ENCODE assay signal across 10 mouse cellular contexts in the genomic region with DNA sequence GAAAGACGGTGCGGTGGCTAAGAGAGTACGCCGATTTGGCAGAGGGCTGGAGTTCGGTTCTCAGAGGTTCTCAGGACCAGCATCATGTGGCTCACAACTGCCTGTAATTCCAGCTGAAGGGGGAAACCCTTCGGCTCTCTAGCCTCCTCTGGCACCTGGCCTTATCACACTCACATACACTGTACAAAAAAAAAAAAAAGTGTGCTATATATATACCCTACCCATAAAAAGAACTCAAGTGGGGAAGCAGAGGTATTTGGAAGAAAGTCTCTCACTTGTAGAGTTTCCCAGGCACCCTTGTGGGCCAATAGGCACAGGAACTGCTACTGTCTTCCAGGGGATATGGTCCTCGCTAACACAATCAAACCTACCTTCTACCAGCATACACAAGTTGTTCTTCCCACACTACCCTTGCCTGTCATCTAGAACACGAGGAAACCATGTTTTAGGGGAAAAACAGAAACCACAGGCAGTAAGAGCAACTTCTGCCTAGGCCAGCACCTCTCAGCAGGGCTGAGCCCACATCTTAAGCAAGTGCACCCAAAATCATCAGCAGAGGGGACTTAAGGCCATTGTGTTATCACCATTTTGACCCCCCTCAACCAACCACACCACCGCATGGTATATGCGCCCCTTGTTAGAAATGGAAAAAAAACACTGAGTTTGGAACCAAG. TPM values are rescaled to one million over a fixed set of nuclear protein-coding genes. Genes with fewer than 3 reads are reported as not detected.
DNase-seq lines count a peak whose midpoint lies in the region; ATAC-seq and TF ChIP-seq lines count a peak whose summit lies in the region.
"Had no signal": no experiment of that assay in that cellular context is flagged by ENCODE, and none has a peak within 500 bp of the region (broad histone marks: within the 10 kb centered on the region; RNA-seq: fewer than 3 reads in every experiment).

No protein-coding gene starts in this region.

- no peak for TF ChIP-seq CTCF in bone marrow, adult 2 months (IDR thresholded peaks at IDR 0.05; ENCODE audit: control insufficient read depth, insufficient read depth, low read length)
- TF ChIP-seq CTCF in midbrain, postnatal 0 days (IDR thresholded peaks at IDR 0.05): no peak

- no peaks in the 10 kb centered on the region for H3K27me3 ChIP-seq in forebrain, embryonic 11.5 days (ENCODE audit: control insufficient read depth, insufficient read depth, low read length)
- H3K27me3 ChIP-seq in forebrain, embryonic 14.5 days (replicated peaks; ENCODE audit: control insufficient read depth, insufficient read depth, low read length): no peaks in the 10 kb centered on the region
- H3K27me3 ChIP-seq in liver, embryonic 12.5 days (replicated peaks): no peaks in the 10 kb centered on the region
- H3K27me3 ChIP-seq in midbrain, postnatal 0 days (ENCODE audit: insufficient read depth, low read length): no peaks in the 10 kb centered on the region

- DNase-seq in forebrain, embryonic 11.5 days (ENCODE audit: low spot score): no peak
- DNase-seq in forebrain, embryonic 14.5 days (ENCODE audit: low spot score): no peak
- DNase-seq in kidney, postnatal 10 days: peak; percentile 27
- no peak for DNase-seq in kidney, postnatal 36 days
- no peak for DNase-seq in adipocyte (ENCODE audit: low spot score)
- DNase-seq in midbrain, postnatal 0 days (ENCODE audit: low spot score): no peak
- DNase-seq: cerebellum, postnatal 14 days had no signal

- H3K36me3 ChIP-seq in forebrain, embryonic 11.5 days (ENCODE audit: control insufficient read depth, insufficient read depth, low read length): no peaks in the 10 kb centered on the region
- no peaks in the 10 kb centered on the region for H3K36me3 ChIP-seq in forebrain, embryonic 14.5 days (ENCODE audit: control insufficient read depth, insufficient read depth, low read length)
- H3K36me3 ChIP-seq in liver, embryonic 12.5 days: peaks cover 1% of the 10 kb centered on the region
- no peaks in the 10 kb centered on the region for H3K36me3 ChIP-seq in midbrain, postnatal 0 days (ENCODE audit: insufficient read depth, low read length)
- H3K36me3 ChIP-seq: midbrain, embryonic 12.5 days had no signal

- H3K4me1 ChIP-seq in forebrain, embryonic 11.5 days (replicated peaks; ENCODE audit: control insufficient read depth, insufficient read depth, low read length): peaks cover 18% of the 10 kb centered on the region; the same call in 1 of the 2 replicates
- peaks cover 29% of the 10 kb centered on the region for H3K4me1 ChIP-seq in forebrain, embryonic 14.5 days (ENCODE audit: control insufficient read depth, insufficient read depth, low read length)
- peaks cover 28% of the 10 kb centered on the region for H3K4me1 ChIP-seq in bone marrow, adult 2 months (ENCODE audit: control insufficient read depth, insufficient read depth, low read length)
- H3K4me1 ChIP-seq in liver, embryonic 12.5 days: peaks cover 84% of the 10 kb centered on the region
- peaks cover 8% of the 10 kb centered on the region; the same call in 1 of the 2 replicates for H3K4me1 ChIP-seq in midbrain, postnatal 0 days (ENCODE audit: insufficient read depth, low read length)

- no peak overlapping the region for H3K4me3 ChIP-seq in forebrain, embryonic 11.5 days (ENCODE audit: low read depth, low read length)
- H3K4me3 ChIP-seq in forebrain, embryonic 14.5 days (ENCODE audit: low read depth, low read length): no peak overlapping the region
- H3K4me3 ChIP-seq in bone marrow, adult 2 months (replicated peaks; ENCODE audit: control insufficient read depth, low read depth, low read length): peak overlapping the region; percentile 16
- peak overlapping the region; percentile 12; the same call in 1 of the 2 replicates for H3K4me3 ChIP-seq in liver, embryonic 12.5 days
- H3K4me3 ChIP-seq in midbrain, postnatal 0 days (ENCODE audit: low read depth, low read length): no peak overlapping the region
- H3K4me3 ChIP-seq: midbrain, embryonic 12.5 days had no signal

- no peak for ATAC-seq in forebrain, embryonic 11.5 days (replicated peaks; ENCODE audit: low FRiP score)
- no peak for ATAC-seq in forebrain, embryonic 14.5 days
- ATAC-seq in liver, embryonic 12.5 days: no peak
- ATAC-seq in midbrain, postnatal 0 days (ENCODE audit: low FRiP score): no peak

- no peaks in the 10 kb centered on the region for H3K9me3 ChIP-seq in forebrain, embryonic 11.5 days (ENCODE audit: control insufficient read depth, low read length)
- H3K9me3 ChIP-seq in forebrain, embryonic 14.5 days (replicated peaks; ENCODE audit: control insufficient read depth, low read length): no peaks in the 10 kb centered on the region
- no peaks in the 10 kb centered on the region for H3K9me3 ChIP-seq in liver, embryonic 12.5 days (replicated peaks)
- no peaks in the 10 kb centered on the region for H3K9me3 ChIP-seq in midbrain, postnatal 0 days (ENCODE audit: low read length)
- H3K9me3 ChIP-seq: midbrain, embryonic 12.5 days had no signal

- no peak overlapping the region for H3K27ac ChIP-seq in forebrain, embryonic 11.5 days (ENCODE audit: low read depth, low read length)
- H3K27ac ChIP-seq in forebrain, embryonic 14.5 days (ENCODE audit: low read depth, low read length): no peak overlapping the region
- H3K27ac ChIP-seq in bone marrow, adult 2 months (ENCODE audit: control insufficient read depth, insufficient read depth, low read depth, low read length, poor library complexity): peak overlapping the region; percentile 24; the same call in 1 of the 2 replicates
- H3K27ac ChIP-seq in liver, embryonic 12.5 days: peak overlapping the region; percentile 93
- H3K27ac ChIP-seq in midbrain, postnatal 0 days (ENCODE audit: low read depth, low read length): no peak overlapping the region
- H3K27ac ChIP-seq: midbrain, embryonic 12.5 days had no signal

- no peak for TF ChIP-seq POLR2A in bone marrow, adult 2 months (IDR thresholded peaks at IDR 0.05; ENCODE audit: borderline replicate concordance, control insufficient read depth, low read depth, low read length)

- H3K4me2 ChIP-seq in forebrain, embryonic 11.5 days (ENCODE audit: low read depth, low read length, severe bottlenecking): no peak overlapping the region
- no peak overlapping the region for H3K4me2 ChIP-seq in forebrain, embryonic 14.5 days (ENCODE audit: low read length)
- H3K4me2 ChIP-seq in liver, embryonic 12.5 days: peak overlapping the region; percentile 98
- H3K4me2 ChIP-seq in midbrain, postnatal 0 days (ENCODE audit: low read depth, low read length, poor library complexity, severe bottlenecking): no peak overlapping the region
- H3K4me2 ChIP-seq: midbrain, embryonic 12.5 days had no signal

- H3K9ac ChIP-seq in forebrain, embryonic 11.5 days (ENCODE audit: low read length): 0 out of 2 replicates have a peak overlapping the region, but pooled peaks have one; percentile 29
- no peak overlapping the region for H3K9ac ChIP-seq in forebrain, embryonic 14.5 days (ENCODE audit: low read length)
- H3K9ac ChIP-seq in liver, embryonic 12.5 days: peak overlapping the region; percentile 14; the same call in 1 of the 2 replicates
- no peak overlapping the region for H3K9ac ChIP-seq in midbrain, postnatal 0 days (replicated peaks; ENCODE audit: low read length, poor library complexity, severe bottlenecking)
- H3K9ac ChIP-seq: midbrain, embryonic 12.5 days had no signal

- WGBS in forebrain, embryonic 11.5 days: 69% methylated on average over 10 of the region's 10 CpGs
- 75% methylated on average over 10 of the region's 10 CpGs for WGBS in forebrain, embryonic 14.5 days
- WGBS in bone marrow, adult 2 months: 46% methylated on average over 10 of the region's 10 CpGs
- WGBS in liver, embryonic 12.5 days (ENCODE audit: insufficient replicate concordance): 42% methylated on average over 10 of the region's 10 CpGs
- 79% methylated on average over 10 of the region's 10 CpGs for WGBS in midbrain, postnatal 0 days

RNA-seq across cellular contexts. Expression of a gene that starts 4.4 kb away (rescaled TPM):
- 32.0 and 37.4 TPM in 2 replicates for polyA plus RNA-seq in forebrain, embryonic 11.5 days (2014; fragmentation: Nextera tagmentation; extraction: Ambion mirVana)
- 10.8 and 14.6 TPM in 2 replicates for polyA plus RNA-seq in forebrain, embryonic 14.5 days (2014; fragmentation: Nextera tagmentation; extraction: Ambion mirVana)
- 264 and 399 TPM in 2 replicates for polyA plus RNA-seq in bone marrow, adult 2 months (2011; ENCODE audit: insufficient read depth, insufficient read length, low replicate concordance, missing spikeins)
- 32.5 and 34.2 TPM in 2 replicates for polyA plus RNA-seq in liver, embryonic 12.5 days (2016; fragmentation: Nextera tagmentation; extraction: Ambion mirVana)
- total RNA-seq in midbrain, postnatal 0 days (2014; rRNA removed): 26.9 and 30.8 TPM in 2 replicates
- polyA plus RNA-seq in midbrain, postnatal 0 days (2015; fragmentation: Nextera tagmentation; extraction: Ambion mirVana): 6.4 and 8.2 TPM in 2 replicates

Comparison
In these comparisons a context has a peak if more than half of its experiments do, and no peak if none do; other contexts are left out.
1. H3K9ac ChIP-seq: peak in forebrain, embryonic 11.5 days (single experiment) and liver, embryonic 12.5 days (single experiment); none in forebrain, embryonic 14.5 days (single experiment) and midbrain, postnatal 0 days (single experiment).
2. H3K27ac ChIP-seq: peak in bone marrow, adult 2 months (single experiment) and liver, embryonic 12.5 days (single experiment); none in forebrain, embryonic 11.5 days (single experiment), forebrain, embryonic 14.5 days (single experiment) and midbrain, postnatal 0 days (single experiment).
3. H3K4me3 ChIP-seq: peak in bone marrow, adult 2 months (single experiment) and liver, embryonic 12.5 days (single experiment); none in forebrain, embryonic 11.5 days (single experiment), forebrain, embryonic 14.5 days (single experiment) and midbrain, postnatal 0 days (single experiment).